Mouse (Mus musculus) liver, adult 2 months (tissue): ENCODE results near the gene Tex19.2.

Experiments
- CTCF ChIP-seq: fragments of 200-500 bp; IDR thresholded peaks from 2 replicates; pipeline ENCODE4 v1.5.1; 2011; ENCODE audit warnings: low read depth, low read length, control low read depth
- POLR2A ChIP-seq: fragments of 200-500 bp; IDR thresholded peaks from 2 replicates; pipeline ENCODE4 v1.6.1; 2011; ENCODE audit warnings: low read length, control low read depth; ENCODE audit not compliant: insufficient read depth; ENCODE audit errors: extremely low read depth

- TF ChIP-seq CTCF (no peak), POLR2A (no peak)
Observed at GRCm38 (mm10) chr11:121137682-121138081, 19.2 kb upstream of the Tex19.2 start.
